Mouse (Mus musculus): ENCODE measurements around the gene Arhgap42. TPM values are rescaled to one million over a fixed set of nuclear protein-coding genes. Genes with fewer than 3 reads are reported as not detected.

Arhgap42 gene
- polyA plus RNA-seq, 1 experiment from 2014 or later, result 16.2 TPM

- H3K9me3 ChIP-seq (ENCODE audit: control insufficient read depth, low read length), result no peaks in the 10 kb centered on the region
- H3K27me3 ChIP-seq (replicated peaks; ENCODE audit: control insufficient read depth, insufficient read depth, low read length), result no peaks in the 10 kb centered on the region
- no peaks in the 10 kb centered on the region for H3K4me1 ChIP-seq (replicated peaks; ENCODE audit: control insufficient read depth, insufficient read depth, low read length)
- H3K9ac ChIP-seq (ENCODE audit: low read depth, low read length), result no peak overlapping the region
- H3K4me2 ChIP-seq, result no peak overlapping the region
- 78% methylated on average over 1 of the region's 1 CpGs for WGBS
- no peak overlapping the region for H3K4me3 ChIP-seq (ENCODE audit: low read depth, low read length)
- H3K36me3 ChIP-seq (ENCODE audit: control insufficient read depth, insufficient read depth, low read length), result no peaks in the 10 kb centered on the region
- ATAC-seq (replicated peaks; ENCODE audit: low FRiP score), result no peak
- no peak overlapping the region for H3K27ac ChIP-seq (ENCODE audit: low read depth, low read length)
- no peak for DNase-seq (ENCODE audit: low spot score)
Observed at GRCm38 (mm10) chr9:9173091-9173490, 65.8 kb downstream of the Arhgap42 start.

GRCm38 (mm10) chr9:9171146-9171816 is 67.6 kb downstream of the Arhgap42 start:
- Histone ChIP-seq H3K4me2 (no peak overlapping the region), H3K4me3 (ENCODE audit: low read depth, low read length) (no peak overlapping the region), H3K4me1 (replicated peaks; ENCODE audit: control insufficient read depth, insufficient read depth, low read length) (no peaks in the 10 kb centered on the region), H3K27ac (ENCODE audit: low read depth, low read length) (no peak overlapping the region; the same call in 1 of the 2 replicates), H3K9ac (ENCODE audit: low read depth, low read length) (no peak overlapping the region), H3K36me3 (ENCODE audit: control insufficient read depth, insufficient read depth, low read length) (no peaks in the 10 kb centered on the region), H3K9me3 (ENCODE audit: control insufficient read depth, low read length) (no peaks in the 10 kb centered on the region), H3K27me3 (replicated peaks; ENCODE audit: control insufficient read depth, insufficient read depth, low read length) (no peaks in the 10 kb centered on the region)
- no peak for DNase-seq (ENCODE audit: low spot score)
- ATAC-seq (replicated peaks; ENCODE audit: low FRiP score), result no peak
- WGBS, result 74% methylated on average over 5 of the region's 5 CpGs

DNA sequence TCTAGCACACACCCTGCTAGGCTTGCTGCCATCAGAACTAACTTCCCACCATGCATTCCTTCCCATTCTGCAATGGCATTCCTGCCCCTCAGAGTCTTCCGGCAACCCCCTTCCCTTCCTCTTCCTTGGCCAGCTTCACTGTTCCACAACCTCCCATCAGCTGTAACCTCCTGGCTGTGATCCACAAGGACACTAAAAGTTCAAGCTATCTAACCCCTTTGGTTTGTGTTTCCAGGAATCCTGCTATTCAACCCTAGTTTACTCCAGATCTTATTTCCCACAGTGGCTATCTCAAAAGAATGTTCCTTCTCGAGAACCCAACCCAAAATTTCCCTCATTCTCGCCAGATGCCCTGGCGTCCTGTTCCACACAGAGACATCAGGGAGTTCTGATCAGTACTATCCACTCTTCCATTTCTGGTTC is 73.2 kb downstream of the Arhgap42 start:
- Histone ChIP-seq H3K9ac (ENCODE audit: low read depth, low read length) (no peak overlapping the region), H3K27ac (ENCODE audit: low read depth, low read length) (no peak overlapping the region)

DNA sequence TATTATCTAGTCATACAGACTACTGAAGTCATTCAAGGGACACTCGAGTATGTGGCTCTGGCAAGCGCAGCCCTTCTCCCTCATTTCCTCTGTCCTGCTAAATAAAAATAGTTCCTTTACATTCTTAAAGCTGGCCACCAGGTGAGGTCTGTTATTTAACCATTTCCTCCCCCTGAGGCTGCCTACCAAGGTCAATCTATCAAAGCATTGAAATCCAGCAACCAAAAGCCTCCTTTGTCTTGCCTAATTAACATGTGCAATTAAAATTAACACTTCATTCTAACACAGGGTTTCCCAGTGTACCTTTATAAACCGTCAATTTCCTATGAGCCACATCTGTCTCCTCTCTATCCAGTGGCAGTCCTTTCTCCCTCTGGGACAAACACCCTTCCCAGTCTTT is 78.2 kb downstream of the Arhgap42 start:
- no peak overlapping the region for H3K4me3 ChIP-seq (ENCODE audit: low read depth, low read length)
- no peaks in the 10 kb centered on the region for H3K36me3 ChIP-seq (ENCODE audit: control insufficient read depth, insufficient read depth, low read length)
- WGBS, result 49% methylated on average over 3 of the region's 3 CpGs
- no peak for ATAC-seq (replicated peaks; ENCODE audit: low FRiP score)
- H3K27ac ChIP-seq (ENCODE audit: low read depth, low read length), result no peak overlapping the region
- no peak for DNase-seq (ENCODE audit: low spot score)
- H3K27me3 ChIP-seq (replicated peaks; ENCODE audit: control insufficient read depth, insufficient read depth, low read length), result no peaks in the 10 kb centered on the region
- H3K9me3 ChIP-seq (ENCODE audit: control insufficient read depth, low read length), result no peaks in the 10 kb centered on the region
- H3K9ac ChIP-seq (ENCODE audit: low read depth, low read length), result no peak overlapping the region
- no peak overlapping the region for H3K4me2 ChIP-seq
- no peaks in the 10 kb centered on the region for H3K4me1 ChIP-seq (replicated peaks; ENCODE audit: control insufficient read depth, insufficient read depth, low read length)

More for the DNA sequence above, 73.2 kb downstream of the Arhgap42 start:
- no peak overlapping the region for H3K4me3 ChIP-seq (ENCODE audit: low read depth, low read length)
- no peaks in the 10 kb centered on the region for H3K9me3 ChIP-seq (ENCODE audit: control insufficient read depth, low read length)
- H3K27me3 ChIP-seq (replicated peaks; ENCODE audit: control insufficient read depth, insufficient read depth, low read length), result no peaks in the 10 kb centered on the region
- no peaks in the 10 kb centered on the region for H3K36me3 ChIP-seq (ENCODE audit: control insufficient read depth, insufficient read depth, low read length)
- no peak for ATAC-seq (replicated peaks; ENCODE audit: low FRiP score)
- no peak overlapping the region for H3K4me2 ChIP-seq
- H3K4me1 ChIP-seq (replicated peaks; ENCODE audit: control insufficient read depth, insufficient read depth, low read length), result no peaks in the 10 kb centered on the region
- DNase-seq (ENCODE audit: low spot score), result no peak
- WGBS, result 67% methylated on average over 4 of the region's 4 CpGs

GRCm38 (mm10) chr9:9158241-9158640 is 80.7 kb downstream of the Arhgap42 start:
- ATAC-seq (replicated peaks; ENCODE audit: low FRiP score), result no peak
- H3K27ac ChIP-seq (ENCODE audit: low read depth, low read length), result no peak overlapping the region
- no peaks in the 10 kb centered on the region for H3K27me3 ChIP-seq (replicated peaks; ENCODE audit: control insufficient read depth, insufficient read depth, low read length)
- no peaks in the 10 kb centered on the region for H3K9me3 ChIP-seq (ENCODE audit: control insufficient read depth, low read length)
- no peak for DNase-seq (ENCODE audit: low spot score)
- no peaks in the 10 kb centered on the region for H3K4me1 ChIP-seq (replicated peaks; ENCODE audit: control insufficient read depth, insufficient read depth, low read length)
- H3K36me3 ChIP-seq (ENCODE audit: control insufficient read depth, insufficient read depth, low read length), result no peaks in the 10 kb centered on the region
- H3K4me2 ChIP-seq, result no peak overlapping the region
- no peak overlapping the region for H3K4me3 ChIP-seq (ENCODE audit: low read depth, low read length)
- H3K9ac ChIP-seq (ENCODE audit: low read depth, low read length), result no peak overlapping the region
- WGBS, result 65% methylated on average over 3 of the region's 3 CpGs

GRCm38 (mm10) chr9:9157425-9157824 is 81.5 kb downstream of the Arhgap42 start:
- 79% methylated on average over 2 of the region's 2 CpGs for WGBS
- no peaks in the 10 kb centered on the region for H3K36me3 ChIP-seq (ENCODE audit: control insufficient read depth, insufficient read depth, low read length)
- no peak overlapping the region for H3K9ac ChIP-seq (ENCODE audit: low read depth, low read length)
- ATAC-seq (replicated peaks; ENCODE audit: low FRiP score) (no peak), DNase-seq (ENCODE audit: low spot score) (no peak)
- H3K9me3 ChIP-seq (ENCODE audit: control insufficient read depth, low read length), result no peaks in the 10 kb centered on the region
- no peak overlapping the region for H3K4me2 ChIP-seq
- H3K4me3 ChIP-seq (ENCODE audit: low read depth, low read length), result no peak overlapping the region
- H3K27me3 ChIP-seq (replicated peaks; ENCODE audit: control insufficient read depth, insufficient read depth, low read length), result no peaks in the 10 kb centered on the region
- no peaks in the 10 kb centered on the region for H3K4me1 ChIP-seq (replicated peaks; ENCODE audit: control insufficient read depth, insufficient read depth, low read length)
- H3K27ac ChIP-seq (ENCODE audit: low read depth, low read length), result no peak overlapping the region

DNA sequence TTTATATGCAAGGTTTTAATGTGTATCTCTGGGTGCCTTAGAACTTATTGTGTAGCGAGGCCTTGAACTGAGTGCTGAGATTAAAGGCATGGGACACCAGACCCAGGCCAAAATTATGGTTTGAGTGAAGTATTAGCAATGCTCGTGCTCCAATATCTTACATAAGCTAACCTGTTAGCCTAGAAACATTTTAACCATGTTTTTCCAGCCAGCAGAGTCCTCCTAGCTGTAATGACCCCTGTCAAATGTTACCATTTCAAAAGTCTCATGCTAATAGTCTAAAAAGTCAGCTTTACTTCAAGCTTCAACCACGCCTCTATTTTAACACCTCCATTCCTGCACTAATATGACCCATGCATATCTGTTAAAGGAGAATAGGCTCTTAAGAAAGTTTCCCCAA is 84.3 kb downstream of the Arhgap42 start:
- Histone ChIP-seq H3K36me3 (ENCODE audit: control insufficient read depth, insufficient read depth, low read length) (no peaks in the 10 kb centered on the region), H3K9me3 (ENCODE audit: control insufficient read depth, low read length) (no peaks in the 10 kb centered on the region), H3K27me3 (replicated peaks; ENCODE audit: control insufficient read depth, insufficient read depth, low read length) (no peaks in the 10 kb centered on the region), H3K9ac (ENCODE audit: low read depth, low read length) (no peak overlapping the region), H3K4me3 (ENCODE audit: low read depth, low read length) (no peak overlapping the region), H3K4me1 (replicated peaks; ENCODE audit: control insufficient read depth, insufficient read depth, low read length) (no peaks in the 10 kb centered on the region), H3K27ac (ENCODE audit: low read depth, low read length) (no peak overlapping the region), H3K4me2 (no peak overlapping the region)
- DNase-seq (ENCODE audit: low spot score) (no peak), ATAC-seq (replicated peaks; ENCODE audit: low FRiP score) (no peak)
- WGBS, result 81% methylated on average over 3 of the region's 3 CpGs

- Histone ChIP-seq H3K9me3 (ENCODE audit: control insufficient read depth, low read length) (no peaks in the 10 kb centered on the region), H3K27ac (ENCODE audit: low read depth, low read length) (no peak overlapping the region), H3K4me1 (replicated peaks; ENCODE audit: control insufficient read depth, insufficient read depth, low read length) (no peaks in the 10 kb centered on the region), H3K27me3 (replicated peaks; ENCODE audit: control insufficient read depth, insufficient read depth, low read length) (no peaks in the 10 kb centered on the region), H3K4me2 (no peak overlapping the region), H3K9ac (ENCODE audit: low read depth, low read length) (no peak overlapping the region), H3K36me3 (ENCODE audit: control insufficient read depth, insufficient read depth, low read length) (no peaks in the 10 kb centered on the region), H3K4me3 (ENCODE audit: low read depth, low read length) (no peak overlapping the region)
- DNase-seq (ENCODE audit: low spot score) (no peak), ATAC-seq (replicated peaks; ENCODE audit: low FRiP score) (no peak)
- WGBS, result 81% methylated on average over 7 of the region's 7 CpGs
Observed at GRCm38 (mm10) chr9:9144301-9145121, 94.4 kb downstream of the Arhgap42 start.

GRCm38 (mm10) chr9:9143102-9143501 is 95.8 kb downstream of the Arhgap42 start:
- no peak for DNase-seq (ENCODE audit: low spot score)
- Histone ChIP-seq H3K9ac (ENCODE audit: low read depth, low read length) (no peak overlapping the region), H3K27me3 (replicated peaks; ENCODE audit: control insufficient read depth, insufficient read depth, low read length) (no peaks in the 10 kb centered on the region), H3K4me1 (replicated peaks; ENCODE audit: control insufficient read depth, insufficient read depth, low read length) (no peaks in the 10 kb centered on the region), H3K27ac (ENCODE audit: low read depth, low read length) (no peak overlapping the region), H3K4me3 (ENCODE audit: low read depth, low read length) (no peak overlapping the region), H3K9me3 (ENCODE audit: control insufficient read depth, low read length) (no peaks in the 10 kb centered on the region), H3K36me3 (ENCODE audit: control insufficient read depth, insufficient read depth, low read length) (no peaks in the 10 kb centered on the region), H3K4me2 (no peak overlapping the region)
- ATAC-seq (replicated peaks; ENCODE audit: low FRiP score), result no peak
- WGBS, result 74% methylated on average over 5 of the region's 5 CpGs
